Mouse (Mus musculus): ENCODE results near the gene Top1. TPM values are rescaled to one million over a fixed set of nuclear protein-coding genes. Genes with fewer than 3 reads are reported as not detected.

Top1 gene
- polyA plus RNA-seq, 1 experiment from 2014 or later, result 123 TPM

- no peak overlapping the region for H3K27ac ChIP-seq (ENCODE audit: low read depth, low read length)
- H3K4me1 ChIP-seq (replicated peaks; ENCODE audit: control insufficient read depth, insufficient read depth, low read length), result no peaks in the 10 kb centered on the region
- no peak for ATAC-seq (ENCODE audit: low FRiP score)
- no peak for DNase-seq (ENCODE audit: low spot score)
- no peak overlapping the region for H3K4me2 ChIP-seq (replicated peaks; ENCODE audit: low read depth, low read length)
- H3K36me3 ChIP-seq (ENCODE audit: control insufficient read depth, insufficient read depth, low read length), result no peaks in the 10 kb centered on the region
- H3K4me3 ChIP-seq (ENCODE audit: low read depth, low read length), result no peak overlapping the region
- H3K27me3 ChIP-seq (ENCODE audit: control insufficient read depth, insufficient read depth, low read length), result no peaks in the 10 kb centered on the region
- 85% methylated on average over 5 of the region's 5 CpGs for WGBS
- H3K9me3 ChIP-seq (ENCODE audit: control insufficient read depth, low read length), result no peaks in the 10 kb centered on the region
- H3K9ac ChIP-seq (ENCODE audit: low read depth, low read length), result no peak overlapping the region
These were observed 26.4 kb upstream of the Top1 start for GRCm38 (mm10) chr2:160619300-160619699.

- no peaks in the 10 kb centered on the region for H3K9me3 ChIP-seq (ENCODE audit: control insufficient read depth, low read length)
- H3K4me3 ChIP-seq (ENCODE audit: low read depth, low read length), result no peak overlapping the region
- no peak overlapping the region for H3K27ac ChIP-seq (ENCODE audit: low read depth, low read length)
- no peaks in the 10 kb centered on the region for H3K4me1 ChIP-seq (replicated peaks; ENCODE audit: control insufficient read depth, insufficient read depth, low read length)
- H3K9ac ChIP-seq (ENCODE audit: low read depth, low read length), result no peak overlapping the region
- no peak overlapping the region for H3K4me2 ChIP-seq (replicated peaks; ENCODE audit: low read depth, low read length)
- ATAC-seq (ENCODE audit: low FRiP score) (no peak), DNase-seq (ENCODE audit: low spot score) (no peak)
- H3K36me3 ChIP-seq (ENCODE audit: control insufficient read depth, insufficient read depth, low read length), result no peaks in the 10 kb centered on the region
- no peaks in the 10 kb centered on the region for H3K27me3 ChIP-seq (ENCODE audit: control insufficient read depth, insufficient read depth, low read length)
- WGBS, result 83% methylated on average over 9 of the region's 9 CpGs
These were observed 25.9 kb upstream of the Top1 start for GRCm38 (mm10) chr2:160619831-160620230.

GRCm38 (mm10) chr2:160620279-160620963, 25.3 kb upstream of the Top1 start:
- DNase-seq (ENCODE audit: low spot score) (no peak), ATAC-seq (ENCODE audit: low FRiP score) (no peak)
- Histone ChIP-seq H3K9ac (ENCODE audit: low read depth, low read length) (no peak overlapping the region), H3K9me3 (ENCODE audit: control insufficient read depth, low read length) (no peaks in the 10 kb centered on the region), H3K4me2 (replicated peaks; ENCODE audit: low read depth, low read length) (no peak overlapping the region), H3K36me3 (ENCODE audit: control insufficient read depth, insufficient read depth, low read length) (no peaks in the 10 kb centered on the region), H3K27ac (ENCODE audit: low read depth, low read length) (no peak overlapping the region), H3K4me1 (replicated peaks; ENCODE audit: control insufficient read depth, insufficient read depth, low read length) (no peaks in the 10 kb centered on the region), H3K27me3 (ENCODE audit: control insufficient read depth, insufficient read depth, low read length) (no peaks in the 10 kb centered on the region), H3K4me3 (ENCODE audit: low read depth, low read length) (no peak overlapping the region)
- WGBS, result 77% methylated on average over 6 of the region's 6 CpGs

GRCm38 (mm10) chr2:160621001-160621448, 24.7 kb upstream of the Top1 start:
- WGBS, result 88% methylated on average over 11 of the region's 11 CpGs
- H3K36me3 ChIP-seq (ENCODE audit: control insufficient read depth, insufficient read depth, low read length), result no peaks in the 10 kb centered on the region
- no peak for ATAC-seq (ENCODE audit: low FRiP score)
- H3K4me2 ChIP-seq (replicated peaks; ENCODE audit: low read depth, low read length), result no peak overlapping the region
- H3K9me3 ChIP-seq (ENCODE audit: control insufficient read depth, low read length), result no peaks in the 10 kb centered on the region
- no peak overlapping the region for H3K9ac ChIP-seq (ENCODE audit: low read depth, low read length)
- H3K27me3 ChIP-seq (ENCODE audit: control insufficient read depth, insufficient read depth, low read length), result no peaks in the 10 kb centered on the region
- no peak for DNase-seq (ENCODE audit: low spot score)
- H3K4me3 ChIP-seq (ENCODE audit: low read depth, low read length), result no peak overlapping the region
- H3K27ac ChIP-seq (ENCODE audit: low read depth, low read length), result no peak overlapping the region
- H3K4me1 ChIP-seq (replicated peaks; ENCODE audit: control insufficient read depth, insufficient read depth, low read length), result no peaks in the 10 kb centered on the region

- ATAC-seq (ENCODE audit: low FRiP score) (no peak), DNase-seq (ENCODE audit: low spot score) (no peak)
- H3K27me3 ChIP-seq (ENCODE audit: control insufficient read depth, insufficient read depth, low read length), result no peaks in the 10 kb centered on the region
- no peak overlapping the region for H3K27ac ChIP-seq (ENCODE audit: low read depth, low read length)
- no peak overlapping the region for H3K4me3 ChIP-seq (ENCODE audit: low read depth, low read length)
- no peak overlapping the region for H3K9ac ChIP-seq (ENCODE audit: low read depth, low read length)
- no peaks in the 10 kb centered on the region for H3K4me1 ChIP-seq (replicated peaks; ENCODE audit: control insufficient read depth, insufficient read depth, low read length)
- H3K4me2 ChIP-seq (replicated peaks; ENCODE audit: low read depth, low read length), result no peak overlapping the region
- no peaks in the 10 kb centered on the region for H3K36me3 ChIP-seq (ENCODE audit: control insufficient read depth, insufficient read depth, low read length)
- 66% methylated on average over 5 of the region's 5 CpGs for WGBS
- H3K9me3 ChIP-seq (ENCODE audit: control insufficient read depth, low read length), result no peaks in the 10 kb centered on the region
These were observed 24.0 kb upstream of the Top1 start for GRCm38 (mm10) chr2:160621661-160622211.

- no peaks in the 10 kb centered on the region for H3K9me3 ChIP-seq (ENCODE audit: control insufficient read depth, low read length)
- H3K4me2 ChIP-seq (replicated peaks; ENCODE audit: low read depth, low read length), result no peak overlapping the region
- H3K4me1 ChIP-seq (replicated peaks; ENCODE audit: control insufficient read depth, insufficient read depth, low read length), result no peaks in the 10 kb centered on the region
- H3K36me3 ChIP-seq (ENCODE audit: control insufficient read depth, insufficient read depth, low read length), result no peaks in the 10 kb centered on the region
- H3K27ac ChIP-seq (ENCODE audit: low read depth, low read length), result no peak overlapping the region
- DNase-seq (ENCODE audit: low spot score), result no peak
- WGBS, result 84% methylated on average over 3 of the region's 3 CpGs
- no peak for ATAC-seq (ENCODE audit: low FRiP score)
- H3K27me3 ChIP-seq (ENCODE audit: control insufficient read depth, insufficient read depth, low read length), result no peaks in the 10 kb centered on the region
- H3K4me3 ChIP-seq (ENCODE audit: low read depth, low read length), result no peak overlapping the region
- H3K9ac ChIP-seq (ENCODE audit: low read depth, low read length), result no peak overlapping the region
These were observed 23.0 kb upstream of the Top1 start for GRCm38 (mm10) chr2:160622646-160623045.

- Histone ChIP-seq H3K9ac (ENCODE audit: low read depth, low read length) (no peak overlapping the region), H3K27me3 (ENCODE audit: control insufficient read depth, insufficient read depth, low read length) (no peaks in the 10 kb centered on the region), H3K9me3 (ENCODE audit: control insufficient read depth, low read length) (no peaks in the 10 kb centered on the region), H3K4me3 (ENCODE audit: low read depth, low read length) (no peak overlapping the region), H3K27ac (ENCODE audit: low read depth, low read length) (no peak overlapping the region), H3K36me3 (ENCODE audit: control insufficient read depth, insufficient read depth, low read length) (no peaks in the 10 kb centered on the region), H3K4me2 (replicated peaks; ENCODE audit: low read depth, low read length) (no peak overlapping the region), H3K4me1 (replicated peaks; ENCODE audit: control insufficient read depth, insufficient read depth, low read length) (no peaks in the 10 kb centered on the region)
- DNase-seq (ENCODE audit: low spot score) (no peak), ATAC-seq (ENCODE audit: low FRiP score) (no peak)
- 78% methylated on average over 3 of the region's 3 CpGs for WGBS
These were observed 21.9 kb upstream of the Top1 start for GRCm38 (mm10) chr2:160623745-160624144.

GRCm38 (mm10) chr2:160627207-160628025, 18.3 kb upstream of the Top1 start:
- no peaks in the 10 kb centered on the region for H3K4me1 ChIP-seq (replicated peaks; ENCODE audit: control insufficient read depth, insufficient read depth, low read length)
- ATAC-seq (ENCODE audit: low FRiP score), result no peak
- H3K36me3 ChIP-seq (ENCODE audit: control insufficient read depth, insufficient read depth, low read length), result no peaks in the 10 kb centered on the region
- no peak overlapping the region for H3K4me2 ChIP-seq (replicated peaks; ENCODE audit: low read depth, low read length)
- H3K4me3 ChIP-seq (ENCODE audit: low read depth, low read length), result no peak overlapping the region
- H3K9me3 ChIP-seq (ENCODE audit: control insufficient read depth, low read length), result no peaks in the 10 kb centered on the region
- no peaks in the 10 kb centered on the region for H3K27me3 ChIP-seq (ENCODE audit: control insufficient read depth, insufficient read depth, low read length)
- no peak for DNase-seq (ENCODE audit: low spot score)
- no peak overlapping the region for H3K9ac ChIP-seq (ENCODE audit: low read depth, low read length)
- no peak overlapping the region for H3K27ac ChIP-seq (ENCODE audit: low read depth, low read length)
- WGBS, result 93% methylated on average over 11 of the region's 11 CpGs

Measured in hindbrain, embryonic 11.5 days (tissue).